Mouse (Mus musculus): ENCODE results near the gene Resp18.

DNA sequence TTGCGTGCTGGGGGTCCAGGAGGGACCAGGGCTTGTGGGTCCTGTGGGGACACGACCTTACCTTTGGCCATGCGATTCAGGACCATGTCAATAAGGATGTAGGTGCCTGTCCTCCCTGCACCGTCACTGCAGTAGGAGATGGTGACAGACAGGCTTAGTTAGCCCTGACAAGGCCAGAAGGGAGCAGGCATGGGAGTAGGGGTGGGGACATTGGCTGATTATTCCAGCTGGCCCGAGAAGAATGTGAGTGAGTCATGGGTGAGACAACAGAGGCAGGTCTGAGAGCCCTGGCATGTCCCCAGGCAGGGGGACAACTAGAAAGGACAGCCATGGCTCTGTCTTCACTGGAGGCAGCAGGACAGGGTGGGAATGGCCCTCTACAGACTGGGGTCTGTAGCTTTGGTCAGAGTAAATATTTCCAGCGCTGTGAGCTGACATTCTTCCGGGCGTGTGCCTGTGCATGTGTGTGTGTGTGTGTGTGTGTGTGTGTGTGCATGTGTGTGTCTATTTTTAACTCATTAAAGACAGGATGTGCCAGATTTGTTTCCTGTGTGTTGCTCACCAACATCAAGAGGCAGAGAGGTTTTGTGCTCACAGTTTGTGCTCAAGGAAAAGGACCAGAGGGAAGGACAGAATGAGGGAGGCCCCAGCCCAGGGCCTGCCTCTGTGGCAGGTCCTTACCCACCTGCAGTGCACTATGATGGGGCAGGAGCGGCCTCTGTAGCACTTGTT lies 30.0 kb downstream of the Resp18 start:
- TF ChIP-seq POLR2A (IDR thresholded peaks at IDR 0.05; ENCODE audit: borderline replicate concordance, extremely low read depth, low read depth, low read length) (no peak), CTCF (IDR thresholded peaks at IDR 0.05; ENCODE audit: insufficient read depth, low read length) (no peak)
